Mouse (Mus musculus) kidney, adult 2 months (tissue): ENCODE measurements around the gene Cela2a.

Experiments used
- CTCF ChIP-seq: fragments of 200-500 bp; conservative IDR thresholded peaks from 2 replicates; pipeline ENCODE4 v1.5.1; 2011; ENCODE audit warnings: low read depth, mild to moderate bottlenecking, control low read depth, low read length, moderate library complexity, mixed read lengths; ENCODE audit not compliant: insufficient read depth, insufficient read length
- POLR2A ChIP-seq: fragments of 200-500 bp; IDR thresholded peaks from one replicate; pipeline ENCODE4 v1.6.1; 2011; ENCODE audit warnings: low read depth, low read length, control low read depth

DNA sequence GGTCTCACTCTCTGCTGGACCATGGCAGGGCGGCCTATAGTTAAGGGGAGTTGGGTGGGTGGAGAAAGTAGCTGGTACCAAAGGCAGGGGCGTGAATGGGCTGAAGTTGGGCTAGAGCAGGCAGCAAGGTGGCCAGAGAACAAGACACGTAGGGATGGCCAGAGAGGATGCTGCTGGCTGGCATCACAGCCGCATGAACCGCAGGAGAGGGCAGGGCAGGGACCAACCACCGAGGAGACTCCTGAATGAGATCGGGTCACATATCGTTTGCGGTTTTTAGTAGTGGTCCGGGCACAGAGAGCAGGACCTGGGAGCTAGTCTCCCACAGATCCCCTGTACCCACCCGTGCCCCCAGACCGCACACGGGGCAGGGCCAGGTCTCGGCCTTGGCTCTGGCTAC is 33.4 kb upstream of the Cela2a start:
- TF ChIP-seq POLR2A, result no peak
- TF ChIP-seq CTCF, result no peak
